Mouse (Mus musculus): ENCODE results near the gene Samd7. TPM values are rescaled to one million over a fixed set of nuclear protein-coding genes. Genes with fewer than 3 reads are reported as not detected.

The Samd7 gene
- polyA plus RNA-seq, 1 experiment from 2014 or later, result not detected

DNA sequence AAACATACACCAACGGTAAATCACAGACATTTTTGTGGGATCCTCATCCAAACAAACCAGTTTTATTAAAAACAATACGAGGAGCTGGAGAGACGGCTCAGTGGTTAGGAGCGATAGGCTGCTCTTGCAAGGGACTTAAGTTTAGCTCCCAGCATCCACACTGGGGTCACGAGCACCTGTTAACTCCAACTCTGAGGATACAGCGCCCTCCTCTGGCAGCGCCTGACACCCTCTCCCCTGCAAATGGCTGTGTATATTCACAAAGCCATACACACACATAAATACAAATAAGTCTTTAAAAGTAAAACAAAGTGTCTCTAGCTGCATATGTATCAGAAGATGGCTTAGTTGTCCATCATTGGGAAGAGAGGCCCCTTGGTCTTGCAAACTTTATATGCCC, 20.6 kb upstream of the Samd7 start:
- H3K27ac ChIP-seq (ENCODE audit: low read depth), result no peak overlapping the region
- no peak overlapping the region for H3K4me2 ChIP-seq
- H3K27me3 ChIP-seq (ENCODE audit: insufficient read depth, low read length), result no peaks in the 10 kb centered on the region
- no peak overlapping the region for H3K9ac ChIP-seq
- DNase-seq, result no peak
- peak; percentile 27 for TF ChIP-seq CTCF (IDR thresholded peaks at IDR 0.05; ENCODE audit: low read depth)
- H3K9me3 ChIP-seq (ENCODE audit: low read depth, low read length), result no peaks in the 10 kb centered on the region
- 67% methylated on average over 7 of the region's 7 CpGs for WGBS
- no peak for ATAC-seq (ENCODE audit: insufficient read depth)
- H3K36me3 ChIP-seq (ENCODE audit: insufficient read depth), result no peaks in the 10 kb centered on the region
- no peaks in the 10 kb centered on the region for H3K4me1 ChIP-seq (ENCODE audit: insufficient read depth)
- H3K4me3 ChIP-seq (ENCODE audit: low read depth, low read length), result no peak overlapping the region

DNA sequence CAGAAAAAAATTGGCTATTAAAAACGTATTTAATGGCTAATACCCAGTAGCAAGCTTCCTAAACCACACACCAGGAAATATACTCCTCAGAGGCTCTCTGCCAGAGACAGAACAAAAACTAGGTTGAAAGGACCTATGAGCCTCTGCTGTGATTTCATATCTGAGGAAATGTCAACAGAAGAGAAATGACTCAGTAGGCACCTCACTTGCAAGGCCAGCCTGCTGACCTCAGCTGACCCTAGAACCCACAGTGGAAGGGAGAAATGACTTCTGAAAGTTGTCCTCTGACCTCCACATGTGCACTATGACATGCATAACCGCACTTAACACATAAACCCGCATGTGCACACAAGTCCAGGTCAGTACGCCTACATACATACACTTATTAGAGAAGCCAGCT, 18.9 kb upstream of the Samd7 start:
- Histone ChIP-seq H3K9ac (no peak overlapping the region), H3K4me2 (no peak overlapping the region), H3K36me3 (ENCODE audit: insufficient read depth) (no peaks in the 10 kb centered on the region), H3K4me1 (ENCODE audit: insufficient read depth) (no peaks in the 10 kb centered on the region), H3K4me3 (ENCODE audit: low read depth, low read length) (no peak overlapping the region), H3K27me3 (ENCODE audit: insufficient read depth, low read length) (no peaks in the 10 kb centered on the region), H3K27ac (ENCODE audit: low read depth) (no peak overlapping the region), H3K9me3 (ENCODE audit: low read depth, low read length) (no peaks in the 10 kb centered on the region)
- DNase-seq (no peak), ATAC-seq (ENCODE audit: insufficient read depth) (no peak)
- TF ChIP-seq CTCF (IDR thresholded peaks at IDR 0.05; ENCODE audit: low read depth), result no peak
- WGBS, result 64% methylated on average over 4 of the region's 4 CpGs

DNA sequence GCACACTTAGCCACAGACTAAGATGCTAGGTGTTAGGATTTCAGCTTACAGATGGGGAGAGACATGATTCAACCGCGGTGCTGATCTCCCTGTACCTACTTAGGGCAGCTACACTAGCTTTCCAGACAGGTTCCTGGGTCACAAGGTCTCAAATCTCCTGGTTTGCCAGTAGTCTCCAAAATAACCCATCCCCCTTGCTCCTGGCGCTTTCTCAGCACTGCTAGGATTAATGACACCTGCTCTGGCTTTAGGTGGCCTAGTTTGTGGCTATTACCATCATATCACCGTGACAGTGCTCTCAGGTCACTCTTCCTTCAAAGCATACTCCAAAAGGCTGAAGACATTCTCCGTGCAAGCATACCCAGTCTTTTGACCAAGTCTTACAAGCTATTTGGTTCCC, 17.0 kb upstream of the Samd7 start:
- TF ChIP-seq CTCF (IDR thresholded peaks at IDR 0.05; ENCODE audit: low read depth), result no peak
- no peak for DNase-seq

DNA sequence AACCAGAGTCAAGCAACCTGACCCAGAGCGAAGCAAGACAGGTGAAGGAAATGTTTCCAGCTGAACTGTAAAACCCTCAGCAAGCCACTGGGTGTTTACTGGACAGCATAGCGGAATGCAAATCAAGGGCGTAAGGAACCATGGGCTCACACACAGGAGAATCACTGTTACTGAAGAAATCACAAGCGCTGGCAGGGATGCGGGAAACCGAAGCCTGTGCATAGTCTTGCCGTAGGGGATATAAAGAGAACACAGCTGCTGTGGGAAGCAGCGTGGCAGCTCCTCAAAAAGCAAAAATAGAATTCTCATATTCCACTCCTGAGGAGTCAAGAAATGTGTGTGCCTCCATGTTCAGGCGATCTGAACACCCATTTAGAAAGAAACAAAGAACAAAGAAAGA, 9.3 kb upstream of the Samd7 start:
- H3K9me3 ChIP-seq (ENCODE audit: low read depth, low read length), result no peaks in the 10 kb centered on the region
- no peak overlapping the region for H3K27ac ChIP-seq (ENCODE audit: low read depth)
- DNase-seq, result no peak
- no peaks in the 10 kb centered on the region for H3K4me1 ChIP-seq (ENCODE audit: insufficient read depth)
- H3K27me3 ChIP-seq (ENCODE audit: insufficient read depth, low read length), result no peaks in the 10 kb centered on the region
- H3K4me3 ChIP-seq (ENCODE audit: low read depth, low read length), result no peak overlapping the region
- TF ChIP-seq CTCF (IDR thresholded peaks at IDR 0.05; ENCODE audit: low read depth), result no peak
- WGBS, result 79% methylated on average over 9 of the region's 9 CpGs
- no peak for ATAC-seq (ENCODE audit: insufficient read depth)
- no peak overlapping the region for H3K4me2 ChIP-seq
- H3K9ac ChIP-seq, result no peak overlapping the region
- H3K36me3 ChIP-seq (ENCODE audit: insufficient read depth), result no peaks in the 10 kb centered on the region

More for the DNA sequence above, 17.0 kb upstream of the Samd7 start:
- Histone ChIP-seq H3K36me3 (ENCODE audit: insufficient read depth) (no peaks in the 10 kb centered on the region), H3K27me3 (ENCODE audit: insufficient read depth, low read length) (no peaks in the 10 kb centered on the region), H3K4me1 (ENCODE audit: insufficient read depth) (no peaks in the 10 kb centered on the region), H3K4me3 (ENCODE audit: low read depth, low read length) (no peak overlapping the region), H3K27ac (ENCODE audit: low read depth) (no peak overlapping the region), H3K9me3 (ENCODE audit: low read depth, low read length) (no peaks in the 10 kb centered on the region), H3K9ac (no peak overlapping the region), H3K4me2 (no peak overlapping the region)
- WGBS, result 81% methylated on average over 5 of the region's 5 CpGs
- ATAC-seq (ENCODE audit: insufficient read depth), result no peak

DNA sequence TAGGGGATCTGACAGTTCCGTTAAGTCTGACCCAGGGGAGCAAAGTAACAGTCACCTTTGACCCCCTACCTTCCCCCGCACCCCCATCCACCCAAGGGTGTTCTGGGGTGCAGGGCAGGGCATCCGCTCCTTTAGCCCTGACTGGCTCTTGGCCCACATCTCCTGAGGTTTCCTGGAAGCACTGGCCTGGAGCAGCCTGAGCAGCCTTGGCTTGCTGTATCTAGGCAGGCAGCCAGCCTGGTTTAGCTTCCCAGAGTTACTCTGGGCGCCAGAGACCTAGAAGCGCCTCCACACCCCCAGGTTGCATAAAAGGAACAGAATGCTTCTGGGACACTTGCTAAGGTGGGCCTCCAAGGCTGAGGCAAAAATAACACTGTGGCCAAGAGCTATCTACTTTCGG, 4.8 kb upstream of the Samd7 start:
- no peak overlapping the region for H3K9ac ChIP-seq
- no peak overlapping the region for H3K4me2 ChIP-seq
- no peaks in the 10 kb centered on the region for H3K27me3 ChIP-seq (ENCODE audit: insufficient read depth, low read length)
- WGBS, result 84% methylated on average over 6 of the region's 6 CpGs
- no peaks in the 10 kb centered on the region for H3K4me1 ChIP-seq (ENCODE audit: insufficient read depth)
- no peaks in the 10 kb centered on the region for H3K36me3 ChIP-seq (ENCODE audit: insufficient read depth)
- TF ChIP-seq CTCF (IDR thresholded peaks at IDR 0.05; ENCODE audit: low read depth), result no peak
- no peaks in the 10 kb centered on the region for H3K9me3 ChIP-seq (ENCODE audit: low read depth, low read length)
- H3K4me3 ChIP-seq (ENCODE audit: low read depth, low read length), result no peak overlapping the region
- ATAC-seq (ENCODE audit: insufficient read depth) (no peak), DNase-seq (no peak)
- no peak overlapping the region for H3K27ac ChIP-seq (ENCODE audit: low read depth)

DNA sequence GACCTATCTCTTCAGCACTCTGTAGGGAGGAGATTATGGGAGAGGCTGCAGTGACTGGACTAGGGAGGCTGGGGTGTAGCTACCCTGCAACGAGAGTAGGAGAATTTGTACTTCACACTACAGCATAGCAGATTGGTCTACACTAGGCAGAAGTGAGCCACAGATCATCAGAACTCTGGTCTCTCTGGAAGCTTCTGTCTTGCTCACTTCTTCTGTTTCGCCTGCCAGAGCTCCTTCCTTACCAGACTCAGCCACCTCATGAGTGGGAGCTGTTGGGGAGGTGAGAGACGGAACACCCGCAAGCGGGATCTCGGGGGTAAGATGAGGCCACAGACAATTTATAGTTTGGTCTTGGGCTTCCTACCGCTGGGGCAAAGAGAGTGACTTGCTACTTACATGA, 3.2 kb upstream of the Samd7 start:
- ATAC-seq (ENCODE audit: insufficient read depth), result no peak
- Histone ChIP-seq H3K4me2 (no peak overlapping the region), H3K4me1 (ENCODE audit: insufficient read depth) (no peaks in the 10 kb centered on the region), H3K27ac (ENCODE audit: low read depth) (no peak overlapping the region), H3K4me3 (ENCODE audit: low read depth, low read length) (no peak overlapping the region), H3K9me3 (ENCODE audit: low read depth, low read length) (no peaks in the 10 kb centered on the region), H3K27me3 (ENCODE audit: insufficient read depth, low read length) (no peaks in the 10 kb centered on the region), H3K9ac (no peak overlapping the region), H3K36me3 (ENCODE audit: insufficient read depth) (no peaks in the 10 kb centered on the region)
- 78% methylated on average over 7 of the region's 7 CpGs for WGBS
- no peak for TF ChIP-seq CTCF (IDR thresholded peaks at IDR 0.05; ENCODE audit: low read depth)
- no peak for DNase-seq

DNA sequence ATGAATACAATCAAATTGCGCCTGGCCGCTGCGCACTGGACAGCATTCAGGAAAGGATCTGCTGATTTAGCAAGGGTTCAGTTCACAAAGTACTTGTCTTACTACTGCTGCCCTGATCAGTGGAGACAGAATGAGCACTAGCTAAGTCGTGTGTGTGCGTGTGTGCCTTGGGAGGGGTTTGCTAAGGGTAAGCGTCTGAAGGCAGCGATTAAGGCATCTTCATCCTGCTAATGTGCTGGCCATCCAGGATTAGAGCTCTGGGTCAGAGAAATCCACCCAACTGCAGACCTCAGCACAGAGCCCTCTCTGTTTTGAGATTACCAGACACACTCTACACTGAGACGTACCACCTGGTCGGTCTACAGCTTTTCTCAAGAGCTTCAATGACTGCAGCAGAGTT, 2.2 kb downstream of the Samd7 start:
- H3K9ac ChIP-seq, result no peak overlapping the region
- no peak for ATAC-seq (ENCODE audit: insufficient read depth)

DNA sequence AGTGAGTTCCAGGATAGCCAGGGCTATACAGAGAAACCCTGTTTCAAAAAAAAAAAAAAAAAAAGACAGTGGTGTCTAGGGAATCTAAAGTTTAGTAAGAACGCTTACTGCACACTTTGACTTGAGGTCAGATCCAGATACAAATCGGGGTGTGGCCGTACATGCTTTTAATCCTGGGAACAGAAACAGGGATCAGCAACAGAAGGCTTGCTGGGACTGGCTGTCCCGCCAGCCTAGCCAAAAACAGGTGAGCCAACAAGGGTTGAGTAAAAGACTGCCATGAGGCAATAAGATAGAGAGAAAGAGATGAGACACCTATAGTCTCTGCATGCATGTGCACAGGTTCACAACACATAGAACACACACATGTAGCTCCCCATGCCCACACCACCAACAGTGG, 8.6 kb downstream of the Samd7 start:
- no peak overlapping the region for H3K4me2 ChIP-seq
- H3K9ac ChIP-seq, result no peak overlapping the region
- DNase-seq, result no peak
- H3K27me3 ChIP-seq (ENCODE audit: insufficient read depth, low read length), result no peaks in the 10 kb centered on the region
- no peak overlapping the region for H3K27ac ChIP-seq (ENCODE audit: low read depth)
- WGBS, result 93% methylated on average over 4 of the region's 4 CpGs
- TF ChIP-seq CTCF (IDR thresholded peaks at IDR 0.05; ENCODE audit: low read depth), result no peak
- ATAC-seq (ENCODE audit: insufficient read depth), result no peak
- no peaks in the 10 kb centered on the region for H3K9me3 ChIP-seq (ENCODE audit: low read depth, low read length)
- no peak overlapping the region for H3K4me3 ChIP-seq (ENCODE audit: low read depth, low read length)
- no peaks in the 10 kb centered on the region for H3K4me1 ChIP-seq (ENCODE audit: insufficient read depth)
- no peaks in the 10 kb centered on the region for H3K36me3 ChIP-seq (ENCODE audit: insufficient read depth)

More for the DNA sequence above, 2.2 kb downstream of the Samd7 start:
- no peak for TF ChIP-seq CTCF (IDR thresholded peaks at IDR 0.05; ENCODE audit: low read depth)
- WGBS, result 79% methylated on average over 9 of the region's 9 CpGs
- Histone ChIP-seq H3K27me3 (ENCODE audit: insufficient read depth, low read length) (no peaks in the 10 kb centered on the region), H3K4me1 (ENCODE audit: insufficient read depth) (no peaks in the 10 kb centered on the region), H3K36me3 (ENCODE audit: insufficient read depth) (no peaks in the 10 kb centered on the region), H3K9me3 (ENCODE audit: low read depth, low read length) (no peaks in the 10 kb centered on the region), H3K4me3 (ENCODE audit: low read depth, low read length) (no peak overlapping the region), H3K4me2 (no peak overlapping the region), H3K27ac (ENCODE audit: low read depth) (no peak overlapping the region)
- no peak for DNase-seq

Data from lung, embryonic 14.5 days (tissue).